Mouse (Mus musculus) myocyte (in vitro differentiated cells): Measurements from ENCODE around the gene Pigt. TPM values are rescaled to one million over a fixed set of nuclear protein-coding genes. Genes with fewer than 3 reads are reported as not detected.

ENCODE experiments used
- H3K27me3 ChIP-seq: one replicate; pipeline ENCODE4 v1.6.1; 2011; ENCODE audit not compliant: control insufficient read depth, insufficient read depth, insufficient read length
- H3K36me3 ChIP-seq: one replicate; pipeline ENCODE4 v1.6.1; 2011; ENCODE audit not compliant: control insufficient read depth, insufficient read depth
- H3K4me2 ChIP-seq: one replicate; pipeline ENCODE4 v1.6.1; 2011; ENCODE audit warnings: low read depth, control low read depth
- H3K4me3 ChIP-seq: one replicate; pipeline ENCODE4 v1.5.1; 2011; ENCODE audit warnings: mild to moderate bottlenecking, control low read depth, moderate library complexity
- H3K79me2 ChIP-seq: one replicate; pipeline ENCODE4 v1.6.1; 2011; ENCODE audit not compliant: control insufficient read depth, insufficient read depth
- H3ac ChIP-seq: one replicate; pipeline ENCODE4 v1.6.1; 2011; ENCODE audit not compliant: control insufficient read depth, insufficient read length
- CEBPB ChIP-seq: IDR thresholded peaks from 2 replicates; pipeline ENCODE4 v1.6.1; 2011; ENCODE audit warnings: mild to moderate bottlenecking, moderate library complexity; ENCODE audit not compliant: poor library complexity, insufficient read depth, severe bottlenecking
- E2F4 ChIP-seq: IDR thresholded peaks from one replicate; pipeline ENCODE4 v1.6.1; 2011; ENCODE audit warnings: mild to moderate bottlenecking, control low read depth, moderate library complexity; ENCODE audit not compliant: insufficient read depth
- MAX ChIP-seq: IDR thresholded peaks from one replicate; pipeline ENCODE4 v1.6.1; 2011; ENCODE audit warnings: low read depth, mild to moderate bottlenecking, control low read depth
- MYOD1 ChIP-seq, 3 experiments: IDR thresholded peaks; one replicate each; pipeline ENCODE4 v1.6.1; 2011; ENCODE audit warnings: control low read depth in 2 of 3, low read depth in 2 of 3, mild to moderate bottlenecking in 2 of 3, moderate library complexity in 1 of 3; ENCODE audit not compliant: insufficient read length in 2 of 3, control insufficient read depth in 1 of 3
- MYOG ChIP-seq, 3 experiments: IDR thresholded peaks; one replicate each; pipeline ENCODE4 v1.6.1; 2011; ENCODE audit warnings: control low read depth in 2 of 3, low read depth in 2 of 3, mild to moderate bottlenecking in 2 of 3; ENCODE audit not compliant: insufficient read length in 2 of 3, control insufficient read depth in 1 of 3, insufficient read depth in 1 of 3
- POLR2A ChIP-seq: IDR thresholded peaks from one replicate; pipeline ENCODE4 v1.6.1; 2011; ENCODE audit warnings: low read depth, mild to moderate bottlenecking, control low read depth, moderate library complexity; ENCODE audit not compliant: insufficient read length
- POLR2AphosphoS2 ChIP-seq: IDR thresholded peaks from one replicate; pipeline ENCODE4 v1.6.1; 2011; ENCODE audit warnings: low read depth, control low read depth; ENCODE audit not compliant: insufficient read length
- REST ChIP-seq: IDR thresholded peaks from one replicate; pipeline ENCODE4 v1.6.1; 2011; ENCODE audit warnings: mild to moderate bottlenecking, control low read depth, moderate library complexity; ENCODE audit not compliant: insufficient read depth, insufficient read length
- SRF ChIP-seq: IDR thresholded peaks from one replicate; pipeline ENCODE4 v1.6.1; 2011; ENCODE audit warnings: low read depth; ENCODE audit not compliant: control insufficient read depth, insufficient read length
- TCF12 ChIP-seq: IDR thresholded peaks from one replicate; pipeline ENCODE4 v1.6.1; 2011; ENCODE audit warnings: mild to moderate bottlenecking, control low read depth; ENCODE audit not compliant: poor library complexity, insufficient read depth, severe bottlenecking
- TCF3 ChIP-seq: IDR thresholded peaks from one replicate; pipeline ENCODE4 v1.6.1; 2011; ENCODE audit warnings: low read depth, control low read depth; ENCODE audit not compliant: insufficient read length
- USF1 ChIP-seq: IDR thresholded peaks from one replicate; pipeline ENCODE4 v1.6.1; 2011; ENCODE audit warnings: low read depth, mild to moderate bottlenecking, control low read depth, moderate library complexity
- polyA plus RNA-seq: library from polyadenylated mRNA; unstranded; fragments of >200 nt; fragmentation: generic; extraction: Trizol; gene quantifications from one replicate; pipeline ENCODE4 v1.2.1, GENCODE M21; 2012; ENCODE audit warnings: missing spikeins

Gene Pigt
- polyA plus RNA-seq, 1 experiment: 79.2 TPM

DNA sequence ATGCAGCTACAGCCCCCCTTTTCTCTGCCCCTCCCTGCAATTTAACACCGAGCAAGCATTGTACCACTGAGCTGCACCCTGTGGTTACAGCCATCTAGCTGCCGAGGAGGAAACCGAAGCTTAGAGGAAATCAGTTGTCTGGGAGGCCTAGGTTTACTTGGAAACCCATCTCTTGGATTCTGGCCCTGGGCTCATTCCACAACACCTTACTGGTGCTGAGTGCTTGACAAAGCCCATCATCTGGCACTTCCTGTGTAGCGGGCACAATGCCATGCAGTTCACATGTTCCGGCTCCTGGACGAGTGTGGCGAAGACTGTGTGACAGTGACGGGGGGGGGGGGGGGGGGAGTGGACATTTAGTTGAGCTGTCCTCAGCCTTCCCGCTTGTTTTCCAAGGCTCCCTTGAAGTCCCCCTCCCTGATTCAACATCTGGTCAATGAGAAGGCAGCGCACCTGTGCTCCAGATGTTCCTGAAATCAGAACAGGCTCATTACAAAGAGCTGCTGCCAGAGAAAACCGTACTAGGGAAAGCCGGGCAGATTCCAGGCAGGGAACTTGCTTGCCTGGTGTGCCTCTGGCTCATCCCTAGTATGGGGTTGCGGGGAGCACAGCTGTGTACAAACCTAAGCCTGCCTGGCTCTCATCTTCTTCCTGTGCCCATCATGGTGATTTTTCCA, 45.2 kb upstream of the Pigt start:
- no peaks in the 10 kb centered on the region for H3K36me3 ChIP-seq
- no peaks in the 10 kb centered on the region for H3K79me2 ChIP-seq
- H3K27me3 ChIP-seq: no peaks in the 10 kb centered on the region
- H3K4me3 ChIP-seq: no peak overlapping the region
- TF ChIP-seq E2F4: no peak
- no peak for TF ChIP-seq TCF3
- TF ChIP-seq CEBPB: no peak
- no peak for TF ChIP-seq USF1
- no peak for TF ChIP-seq MYOG (IDR thresholded peaks at IDR 0.05; ENCODE audit: control insufficient read depth in 1 of 3, insufficient read depth in 1 of 3, insufficient read length in 2 of 3, low read depth in 2 of 3)
- peak in 1 of 3 experiments; percentile 61 for TF ChIP-seq MYOD1 (IDR thresholded peaks at IDR 0.05; ENCODE audit: control insufficient read depth in 1 of 3, insufficient read length in 2 of 3, low read depth in 2 of 3)
- peak overlapping the region; percentile 42 for H3K4me2 ChIP-seq
- no peak overlapping the region for H3ac ChIP-seq

DNA sequence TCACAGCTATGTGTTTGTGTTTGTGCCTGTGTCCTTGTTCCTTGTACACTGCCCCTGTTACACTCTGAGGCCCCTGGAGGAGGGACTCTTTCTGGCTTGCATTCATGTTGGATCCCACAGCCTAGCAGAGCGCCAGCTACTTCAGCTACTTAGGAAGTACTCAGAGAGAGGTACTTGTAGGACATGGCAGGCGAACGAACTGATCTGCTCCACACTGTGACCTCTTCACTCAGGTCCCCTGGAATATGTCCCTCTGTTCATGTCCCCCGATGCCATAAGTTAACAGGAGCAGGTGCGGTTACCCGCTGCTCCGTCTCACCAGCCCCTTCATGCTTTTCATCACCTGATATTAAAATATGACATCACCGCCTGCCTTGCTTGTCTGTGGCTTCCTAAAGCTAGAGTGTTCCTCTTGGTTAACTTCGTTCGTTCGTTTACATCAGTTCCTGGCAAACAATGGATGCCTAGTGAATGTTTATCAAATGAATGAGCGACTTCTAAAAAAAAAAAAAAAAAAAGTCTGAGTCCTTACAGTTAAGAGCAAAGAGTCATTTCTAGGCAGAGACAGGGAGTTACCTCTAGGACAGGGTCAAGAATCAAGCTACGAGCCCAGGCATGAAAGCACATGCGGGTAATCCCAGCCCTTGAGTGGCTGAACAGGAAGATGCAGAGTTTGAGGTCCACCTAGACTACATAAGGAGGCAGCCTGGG, 44.1 kb upstream of the Pigt start:
- Histone ChIP-seq H3K4me3 (no peak overlapping the region), H3K27me3 (no peaks in the 10 kb centered on the region), H3K79me2 (no peaks in the 10 kb centered on the region), H3K36me3 (no peaks in the 10 kb centered on the region), H3K4me2 (no peak overlapping the region), H3ac (no peak overlapping the region)
- TF ChIP-seq POLR2A: no peak

- no peaks in the 10 kb centered on the region for H3K79me2 ChIP-seq
- no peak for TF ChIP-seq POLR2A
- TF ChIP-seq TCF12: no peak
- no peak for TF ChIP-seq MYOG (IDR thresholded peaks at IDR 0.05; ENCODE audit: control insufficient read depth in 1 of 3, insufficient read depth in 1 of 3, insufficient read length in 2 of 3, low read depth in 2 of 3)
- no peak for TF ChIP-seq MAX
- TF ChIP-seq USF1: no peak
- no peak for TF ChIP-seq MYOD1 (IDR thresholded peaks at IDR 0.05; ENCODE audit: control insufficient read depth in 1 of 3, insufficient read length in 2 of 3, low read depth in 2 of 3)
- no peak for TF ChIP-seq SRF
- no peak for TF ChIP-seq CEBPB
- no peak for TF ChIP-seq TCF3
- TF ChIP-seq REST: no peak
- TF ChIP-seq POLR2AphosphoS2: no peak
- no peak for TF ChIP-seq E2F4
- H3K4me3 ChIP-seq: no peak overlapping the region
- H3K4me2 ChIP-seq: no peak overlapping the region
- H3K27me3 ChIP-seq: no peaks in the 10 kb centered on the region
- H3K36me3 ChIP-seq: no peaks in the 10 kb centered on the region
- no peak overlapping the region for H3ac ChIP-seq
These were observed 43.3 kb upstream of the Pigt start for GRCm38 (mm10) chr2:164453887-164454500.

DNA sequence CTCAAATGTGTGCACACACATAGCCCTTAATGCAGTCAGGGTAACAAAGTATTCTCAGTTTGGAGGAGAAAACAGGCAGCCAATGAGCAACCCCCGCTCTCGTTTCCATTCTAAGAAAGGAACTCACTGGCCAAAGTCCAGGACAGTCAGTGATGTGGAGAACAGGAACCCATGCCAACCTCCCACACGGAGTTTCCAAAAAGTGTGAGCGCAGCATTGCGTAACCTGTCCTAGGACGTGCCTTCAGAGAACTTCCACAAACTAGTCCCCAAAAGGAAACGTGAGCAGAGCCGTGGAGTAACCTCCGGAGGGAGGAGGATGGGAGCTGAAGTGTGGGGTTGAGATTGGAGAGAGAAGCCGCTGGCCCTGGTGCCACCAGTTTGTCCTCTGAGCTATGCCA, 42.5 kb upstream of the Pigt start:
- H3K27me3 ChIP-seq: no peaks in the 10 kb centered on the region
- peak; percentile 97 for TF ChIP-seq CEBPB
- no peak for TF ChIP-seq MAX
- TF ChIP-seq REST: no peak
- no peaks in the 10 kb centered on the region for H3K79me2 ChIP-seq
- H3K4me3 ChIP-seq: no peak overlapping the region
- no peak overlapping the region for H3ac ChIP-seq
- H3K4me2 ChIP-seq: peak overlapping the region; percentile 45
- no peaks in the 10 kb centered on the region for H3K36me3 ChIP-seq

DNA sequence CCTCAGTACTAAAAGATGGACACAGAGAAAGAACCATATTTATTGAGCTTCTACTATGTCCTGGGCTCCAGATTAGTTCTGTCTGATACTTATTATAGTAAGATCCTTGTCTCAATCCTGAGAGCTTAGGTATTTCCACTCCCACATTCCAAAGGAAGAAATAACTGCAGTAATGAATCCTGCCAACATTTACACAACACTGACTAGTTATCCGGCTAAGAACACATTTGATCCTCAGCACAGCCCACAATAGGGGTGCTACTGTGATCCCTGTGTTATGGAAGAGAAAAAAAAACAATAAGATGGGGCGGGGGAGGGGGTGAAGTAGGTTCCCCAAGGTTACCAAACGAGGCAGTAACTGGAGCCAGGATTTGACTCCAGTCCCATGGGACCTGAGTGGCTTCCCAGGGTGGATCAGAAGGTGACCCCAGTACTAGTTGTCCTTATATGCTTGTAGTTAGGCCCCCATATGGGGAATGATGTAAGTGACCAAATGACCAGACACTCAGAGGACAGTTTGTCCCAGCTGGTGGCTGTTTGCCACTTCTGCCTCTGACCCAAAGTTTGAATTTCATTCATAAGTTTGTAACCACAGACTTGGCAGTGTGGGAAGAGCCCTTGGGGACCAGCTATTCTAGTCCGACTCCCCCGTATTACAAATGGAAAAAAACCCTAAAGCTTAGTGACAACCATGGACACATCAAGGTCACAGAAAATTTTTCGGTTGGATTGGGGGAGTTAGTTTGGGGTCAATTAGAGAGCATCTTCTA, 41.7 kb upstream of the Pigt start:
- Histone ChIP-seq H3K4me2 (peak overlapping the region; percentile 71), H3K4me3 (no peak overlapping the region), H3ac (no peak overlapping the region), H3K27me3 (no peaks in the 10 kb centered on the region), H3K36me3 (no peaks in the 10 kb centered on the region), H3K79me2 (no peaks in the 10 kb centered on the region)
- no peak for TF ChIP-seq USF1
- no peak for TF ChIP-seq TCF12
- no peak for TF ChIP-seq SRF
- no peak for TF ChIP-seq MYOG (IDR thresholded peaks at IDR 0.05; ENCODE audit: control insufficient read depth in 1 of 3, insufficient read depth in 1 of 3, insufficient read length in 2 of 3, low read depth in 2 of 3)
- no peak for TF ChIP-seq CEBPB
- TF ChIP-seq MYOD1 (IDR thresholded peaks at IDR 0.05; ENCODE audit: control insufficient read depth in 1 of 3, insufficient read length in 2 of 3, low read depth in 2 of 3): no peak
- TF ChIP-seq TCF3: no peak
- TF ChIP-seq REST: no peak
- no peak for TF ChIP-seq MAX
- no peak for TF ChIP-seq POLR2AphosphoS2
- TF ChIP-seq POLR2A: no peak
- TF ChIP-seq E2F4: no peak
